Mouse (Mus musculus) cortical plate, adult 2 months (tissue): ENCODE data around the gene Ninl.

Experiments
- CTCF ChIP-seq: fragments of 200-500 bp; IDR thresholded peaks from 2 replicates; pipeline ENCODE4 v1.5.1; 2011; ENCODE audit warnings: mild to moderate bottlenecking, control low read depth, low read length; ENCODE audit not compliant: insufficient read depth; ENCODE audit errors: extremely low read depth
- POLR2A ChIP-seq: fragments of 200-500 bp; IDR thresholded peaks from 2 replicates; pipeline ENCODE4 v1.6.1; 2011; ENCODE audit warnings: mild to moderate bottlenecking, low read length, control low read depth; ENCODE audit not compliant: insufficient read depth; ENCODE audit errors: extremely low read depth

DNA sequence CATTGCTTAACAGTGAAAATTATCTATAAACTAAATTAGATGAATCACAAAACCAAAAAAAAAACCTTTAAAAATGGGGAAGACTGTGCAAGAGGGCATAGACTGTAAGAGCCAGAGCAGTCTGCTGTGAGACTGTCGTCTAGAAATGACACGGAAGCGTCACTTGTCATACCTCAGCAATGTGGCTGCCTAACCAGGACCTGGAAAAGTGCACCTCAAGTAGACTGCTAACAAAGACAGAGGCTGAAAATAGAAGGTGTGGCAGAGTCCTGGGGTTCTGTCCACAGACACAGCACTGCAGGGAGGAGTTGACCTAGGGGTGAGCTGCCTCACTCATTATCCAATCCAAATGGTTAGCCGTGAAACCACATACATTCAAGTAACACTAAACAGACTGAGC is 117.0 kb downstream of the Ninl start:
- TF ChIP-seq CTCF (no peak), POLR2A (no peak)
